Mouse (Mus musculus) heart, embryonic 14.5 days (tissue): ENCODE measurements around the gene Lrtm1. TPM values are rescaled to one million over a fixed set of nuclear protein-coding genes. Genes with fewer than 3 reads are reported as not detected.

Source experiments
- ATAC-seq: fragments of 200-750 bp; cut with Nextera tagmentation; 2 replicates; pipeline ENCODE4 v1.8.0; 2017; ENCODE audit warnings: low read depth, moderate TSS enrichment; ENCODE audit not compliant: insufficient number of reproducible peaks, insufficient read depth, low FRiP score
- H3K27ac ChIP-seq, 2 experiments: fragments of 200-500 bp in 1 of 2; fragments of 300-500 bp in 1 of 2; sonication (generic) in 1 of 2; replicated peaks in 1 of 2; 2 replicates each; pipeline ENCODE4 v1.5.1; 2012 to 2014; ENCODE audit warnings: low read depth in 2 of 2, low read length in 2 of 2, control low read depth in 1 of 2, mild to moderate bottlenecking in 1 of 2, mixed read lengths in 1 of 2; ENCODE audit not compliant: control insufficient read depth in 1 of 2, insufficient read depth in 1 of 2
- H3K27me3 ChIP-seq: fragments of 300-500 bp; sonication (generic); 2 replicates; pipeline ENCODE4 v1.6.1; 2014; ENCODE audit warnings: mild to moderate bottlenecking, low read length, control low read depth; ENCODE audit not compliant: control insufficient read depth, insufficient read depth
- H3K36me3 ChIP-seq: fragments of 300-500 bp; sonication (generic); 2 replicates; pipeline ENCODE4 v1.6.1; 2014; ENCODE audit warnings: mild to moderate bottlenecking, control low read depth, low read length, mixed read lengths; ENCODE audit not compliant: control insufficient read depth, insufficient read depth
- H3K4me1 ChIP-seq, 2 experiments: fragments of 200-500 bp in 1 of 2; fragments of 300-500 bp in 1 of 2; sonication (generic) in 1 of 2; 2 replicates each; pipeline ENCODE4 v1.6.1; 2012 to 2014; ENCODE audit warnings: low read length in 2 of 2, control low read depth in 1 of 2, mixed read lengths in 1 of 2; ENCODE audit not compliant: control insufficient read depth in 2 of 2, insufficient read depth in 2 of 2
- H3K4me2 ChIP-seq: fragments of 300-500 bp; sonication (generic); 2 replicates; pipeline ENCODE4 v1.6.1; 2014; ENCODE audit warnings: mild to moderate bottlenecking, low read length
- H3K4me3 ChIP-seq, 2 experiments: fragments of 200-500 bp in 1 of 2; fragments of 300-500 bp in 1 of 2; sonication (generic) in 1 of 2; 2 replicates each; pipeline ENCODE4 v1.5.1; 2012 to 2014; ENCODE audit warnings: low read length in 2 of 2, mild to moderate bottlenecking in 2 of 2, control low read depth in 1 of 2, low read depth in 1 of 2, moderate library complexity in 1 of 2; ENCODE audit not compliant: control insufficient read depth in 1 of 2, insufficient read depth in 1 of 2
- H3K9ac ChIP-seq: fragments of 300-500 bp; sonication (generic); 2 replicates; pipeline ENCODE4 v1.6.1; 2014; ENCODE audit warnings: mild to moderate bottlenecking, low read length
- H3K9me3 ChIP-seq: fragments of 300-500 bp; sonication (generic); 2 replicates; pipeline ENCODE4 v1.6.1; 2016; ENCODE audit warnings: low read length, control low read depth; ENCODE audit not compliant: control insufficient read depth
- WGBS: fragments of 180-500 bp; shearing (Covaris S2); extraction: QIAGEN DNeasy Blood & Tissue Kit; methylation state at CpG from one replicate; pipeline ENCODE4 v1.1.7; 2014; 5-methylcytosine and 5-hydroxymethylcytosine counted together
- polyA plus RNA-seq: library from polyadenylated mRNA; unstranded; fragments of >200 nt; fragmentation: Nextera tagmentation; extraction: Ambion mirVana; gene quantifications from 2 replicates; pipeline ENCODE4 v1.2.1, GENCODE M21; 2014

Lrtm1 gene
- polyA plus RNA-seq, 1 experiment from 2014 or later: 2.1 TPM

GRCm38 (mm10) chr14:29061491-29061890, 43.5 kb downstream of the Lrtm1 start:
- Histone ChIP-seq H3K4me2 (no peak overlapping the region), H3K36me3 (no peaks in the 10 kb centered on the region), H3K4me1 (no peaks in the 10 kb centered on the region), H3K27me3 (no peaks in the 10 kb centered on the region), H3K27ac (no peak overlapping the region), H3K9me3 (no peaks in the 10 kb centered on the region), H3K4me3 (no peak overlapping the region), H3K9ac (no peak overlapping the region)
- 87% methylated on average over 1 of the region's 1 CpGs for WGBS
- ATAC-seq: no peak

GRCm38 (mm10) chr14:29062676-29063075, 44.7 kb downstream of the Lrtm1 start:
- Histone ChIP-seq H3K36me3 (no peaks in the 10 kb centered on the region), H3K9ac (no peak overlapping the region), H3K4me3 (no peak overlapping the region), H3K4me1 (no peaks in the 10 kb centered on the region), H3K27ac (no peak overlapping the region), H3K4me2 (no peak overlapping the region), H3K9me3 (no peaks in the 10 kb centered on the region), H3K27me3 (no peaks in the 10 kb centered on the region)
- WGBS: 78% methylated on average over 2 of the region's 2 CpGs
- no peak for ATAC-seq

GRCm38 (mm10) chr14:29073747-29074146, 55.7 kb downstream of the Lrtm1 start:
- no peak overlapping the region for H3K4me2 ChIP-seq
- WGBS: 69% methylated on average over 4 of the region's 4 CpGs
- H3K36me3 ChIP-seq: no peaks in the 10 kb centered on the region

GRCm38 (mm10) chr14:29077418-29077817, 59.4 kb downstream of the Lrtm1 start:
- no peaks in the 10 kb centered on the region for H3K36me3 ChIP-seq
- no peaks in the 10 kb centered on the region for H3K9me3 ChIP-seq
- H3K4me2 ChIP-seq: no peak overlapping the region
- H3K27ac ChIP-seq: no peak overlapping the region
- peaks cover 3 to 7% of the 10 kb centered on the region in 2 experiments; a peak in 2 of 4 replicates for H3K4me1 ChIP-seq
- no peak overlapping the region for H3K9ac ChIP-seq
- no peak overlapping the region for H3K4me3 ChIP-seq
- ATAC-seq: no peak
- WGBS: 44% methylated on average over 3 of the region's 3 CpGs
- H3K27me3 ChIP-seq: no peaks in the 10 kb centered on the region

More at GRCm38 (mm10) chr14:29073747-29074146, 55.7 kb downstream of the Lrtm1 start:
- no peaks in the 10 kb centered on the region for H3K9me3 ChIP-seq
- ATAC-seq: no peak
- H3K27me3 ChIP-seq: no peaks in the 10 kb centered on the region
- H3K4me1 ChIP-seq: peaks cover 3 to 7% of the 10 kb centered on the region in 2 experiments; a peak in 2 of 4 replicates
- H3K9ac ChIP-seq: no peak overlapping the region
- H3K27ac ChIP-seq: no peak overlapping the region
- H3K4me3 ChIP-seq: no peak overlapping the region

GRCm38 (mm10) chr14:29080228-29080627, 62.2 kb downstream of the Lrtm1 start:
- no peaks in the 10 kb centered on the region for H3K36me3 ChIP-seq
- no peak for ATAC-seq
- WGBS: 85% methylated on average over 4 of the region's 4 CpGs
- no peak overlapping the region for H3K27ac ChIP-seq
- H3K27me3 ChIP-seq: no peaks in the 10 kb centered on the region
- no peaks in the 10 kb centered on the region for H3K4me1 ChIP-seq
- H3K9ac ChIP-seq: no peak overlapping the region
- no peak overlapping the region for H3K4me2 ChIP-seq
- H3K4me3 ChIP-seq: no peak overlapping the region
- H3K9me3 ChIP-seq: no peaks in the 10 kb centered on the region

GRCm38 (mm10) chr14:29080630-29081029, 62.6 kb downstream of the Lrtm1 start:
- Histone ChIP-seq H3K27ac (no peak overlapping the region), H3K27me3 (no peaks in the 10 kb centered on the region), H3K36me3 (no peaks in the 10 kb centered on the region), H3K4me3 (no peak overlapping the region), H3K9me3 (no peaks in the 10 kb centered on the region), H3K4me2 (no peak overlapping the region), H3K9ac (no peak overlapping the region), H3K4me1 (no peaks in the 10 kb centered on the region)
- no peak for ATAC-seq
- WGBS: 62% methylated on average over 4 of the region's 4 CpGs

- H3K36me3 ChIP-seq: no peaks in the 10 kb centered on the region
- H3K9me3 ChIP-seq: no peaks in the 10 kb centered on the region
- H3K4me1 ChIP-seq: no peaks in the 10 kb centered on the region
- no peak overlapping the region for H3K27ac ChIP-seq
- H3K27me3 ChIP-seq: no peaks in the 10 kb centered on the region
- no peak for ATAC-seq
- WGBS: 71% methylated on average over 1 of the region's 1 CpGs
- H3K9ac ChIP-seq: no peak overlapping the region
- H3K4me3 ChIP-seq: no peak overlapping the region
- H3K4me2 ChIP-seq: no peak overlapping the region
These were observed 64.2 kb downstream of the Lrtm1 start for GRCm38 (mm10) chr14:29082171-29082570.
